Mouse (Mus musculus) ES-Bruce4 (cell line): Measurements from ENCODE around the gene 5830411N06Rik. TPM values are rescaled to one million over a fixed set of nuclear protein-coding genes. Genes with fewer than 3 reads are reported as not detected.

Source experiments
- H3K27ac ChIP-seq: 2 replicates; pipeline ENCODE4 v1.5.1; 2012; ENCODE audit warnings: low read length, inconsistent platforms; ENCODE audit not compliant: insufficient read depth
- H3K27me3 ChIP-seq: 2 replicates; pipeline ENCODE4 v1.6.1; 2012; ENCODE audit warnings: mild to moderate bottlenecking, low read length, inconsistent platforms; ENCODE audit not compliant: control insufficient read depth, poor library complexity, insufficient read depth, severe bottlenecking
- H3K36me3 ChIP-seq: 2 replicates; pipeline ENCODE4 v1.6.1; 2012; ENCODE audit warnings: inconsistent platforms, mild to moderate bottlenecking, low read length, moderate library complexity; ENCODE audit not compliant: control insufficient read depth, poor library complexity, insufficient read depth, severe bottlenecking
- H3K4me1 ChIP-seq: one replicate; pipeline ENCODE4 v1.8.1; 2011; ENCODE audit warnings: low read length; ENCODE audit not compliant: control insufficient read depth, insufficient read depth
- H3K4me3 ChIP-seq: 2 replicates; pipeline ENCODE4 v1.5.1; 2011; ENCODE audit warnings: low read depth, mild to moderate bottlenecking, low read length
- H3K9ac ChIP-seq: 2 replicates; pipeline ENCODE4 v1.6.1; 2012; ENCODE audit warnings: low read depth, mild to moderate bottlenecking, inconsistent platforms; ENCODE audit not compliant: poor library complexity, severe bottlenecking
- H3K9me3 ChIP-seq: replicated peaks from 2 replicates; pipeline ENCODE4 v1.6.1; 2012; ENCODE audit warnings: mild to moderate bottlenecking, low read length, inconsistent platforms; ENCODE audit not compliant: control insufficient read depth, poor library complexity, insufficient read depth, severe bottlenecking
- CTCF ChIP-seq: IDR thresholded peaks from one replicate; pipeline ENCODE4 v1.8.1; 2011; ENCODE audit warnings: low read depth, low read length
- EP300 ChIP-seq: IDR thresholded peaks from 2 replicates; pipeline ENCODE4 v1.6.1; 2011; ENCODE audit warnings: low read depth, low read length; ENCODE audit not compliant: insufficient read depth
- POLR2A ChIP-seq: IDR thresholded peaks from one replicate; pipeline ENCODE4 v1.8.1; 2011; ENCODE audit warnings: low read length; ENCODE audit not compliant: insufficient read depth
- polyA plus RNA-seq: library from polyadenylated mRNA; stranded (reverse); fragments of >200 nt; gene quantifications from 2 replicates; pipeline ENCODE4 v1.2.4, GENCODE M21; 2011; ENCODE audit warnings: low read depth; ENCODE audit not compliant: missing spikeins, insufficient read depth, insufficient read length

The 5830411N06Rik gene
- polyA plus RNA-seq, 1 experiment = not detected

DNA sequence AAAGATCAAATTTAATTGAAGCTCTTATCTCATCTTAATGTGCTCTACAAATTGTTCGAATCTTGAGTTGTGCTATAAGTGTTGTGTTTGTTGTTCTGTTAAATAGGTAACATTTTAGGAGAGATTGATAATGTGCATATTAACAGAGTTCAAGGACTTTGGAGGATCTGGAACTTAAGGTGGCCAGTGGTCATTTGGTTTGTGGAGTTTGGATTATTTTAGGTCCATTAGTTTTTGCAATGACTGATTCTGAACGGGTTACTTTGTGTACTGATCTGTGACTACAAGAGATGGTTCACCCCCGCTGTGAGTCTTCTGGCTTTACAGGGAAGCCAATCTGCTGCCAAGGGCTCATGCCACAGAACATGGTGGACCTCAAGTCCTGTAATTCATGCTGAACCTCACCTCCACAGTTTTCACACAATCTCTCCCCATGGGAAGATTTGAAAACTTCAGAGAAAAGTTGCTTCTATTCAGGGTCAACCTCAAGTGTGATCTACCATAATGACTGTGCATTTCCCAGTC is 72.8 kb downstream of the 5830411N06Rik start:
- Histone ChIP-seq H3K9ac (no peak overlapping the region), H3K27me3 (no peaks in the 10 kb centered on the region), H3K9me3 (no peaks in the 10 kb centered on the region), H3K27ac (no peak overlapping the region), H3K4me1 (no peaks in the 10 kb centered on the region), H3K4me3 (no peak overlapping the region), H3K36me3 (no peaks in the 10 kb centered on the region)
- TF ChIP-seq POLR2A = no peak
- TF ChIP-seq CTCF = no peak
- no peak for TF ChIP-seq EP300

DNA sequence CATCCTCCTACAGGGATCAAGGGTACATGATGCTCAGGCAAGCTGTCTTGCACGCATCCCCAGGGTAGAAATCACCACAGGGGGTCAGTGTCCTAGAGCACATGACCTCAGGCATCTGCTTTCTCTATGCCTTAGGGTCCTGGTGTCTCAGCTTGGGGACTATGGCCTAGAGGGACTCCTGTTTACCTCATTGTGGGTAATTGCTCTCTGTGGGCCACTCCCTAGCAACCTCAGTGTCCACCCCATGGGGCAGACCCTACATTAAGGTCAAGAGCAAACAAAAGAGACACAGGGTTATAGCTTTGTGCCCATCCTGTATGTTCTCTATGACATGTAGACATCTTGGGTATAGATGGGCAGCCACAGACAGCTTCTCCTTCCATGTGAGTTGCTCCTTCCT is 73.5 kb downstream of the 5830411N06Rik start, which contains the start of gene Olfr525:
TSS of gene Olfr525 (plus strand) at position 301 of the 400 bp plus-strand sequence.
- TF ChIP-seq CTCF (no peak), EP300 (no peak), POLR2A (no peak)
- Histone ChIP-seq H3K4me1 (no peaks in the 10 kb centered on the region), H3K9me3 (no peaks in the 10 kb centered on the region), H3K4me3 (no peak within 1 kb of the TSS), H3K9ac (no peak within 1 kb of the TSS), H3K36me3 (no peaks in the 10 kb centered on the region), H3K27ac (no peak within 1 kb of the TSS), H3K27me3 (no peaks in the 10 kb centered on the region)

DNA sequence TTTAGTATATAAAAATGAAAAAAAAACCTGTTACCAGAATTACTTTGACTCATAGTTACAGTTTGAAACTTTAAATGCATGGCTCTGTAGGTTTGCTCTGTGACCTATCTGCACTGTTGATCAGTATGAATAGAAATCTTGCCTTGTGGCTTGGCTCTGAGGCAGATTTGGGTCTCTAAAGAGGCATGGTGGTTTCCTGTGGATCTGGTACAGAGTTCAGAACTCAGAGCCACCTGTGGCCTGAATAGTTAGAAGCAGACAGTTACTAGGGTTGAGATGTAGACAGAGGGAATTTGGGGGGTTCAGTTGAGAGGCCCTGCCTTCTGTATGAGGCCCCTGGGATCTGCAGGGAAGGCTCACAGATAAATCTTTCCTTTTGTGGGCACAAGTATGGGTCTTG is 74.1 kb downstream of the 5830411N06Rik start:
- no peak overlapping the region for H3K4me3 ChIP-seq
- no peak overlapping the region for H3K27ac ChIP-seq
- no peaks in the 10 kb centered on the region for H3K9me3 ChIP-seq
- no peak overlapping the region for H3K9ac ChIP-seq
- H3K36me3 ChIP-seq = no peaks in the 10 kb centered on the region
- H3K4me1 ChIP-seq = no peaks in the 10 kb centered on the region
- TF ChIP-seq EP300 (no peak), CTCF (no peak), POLR2A (no peak)
- H3K27me3 ChIP-seq = no peaks in the 10 kb centered on the region

DNA sequence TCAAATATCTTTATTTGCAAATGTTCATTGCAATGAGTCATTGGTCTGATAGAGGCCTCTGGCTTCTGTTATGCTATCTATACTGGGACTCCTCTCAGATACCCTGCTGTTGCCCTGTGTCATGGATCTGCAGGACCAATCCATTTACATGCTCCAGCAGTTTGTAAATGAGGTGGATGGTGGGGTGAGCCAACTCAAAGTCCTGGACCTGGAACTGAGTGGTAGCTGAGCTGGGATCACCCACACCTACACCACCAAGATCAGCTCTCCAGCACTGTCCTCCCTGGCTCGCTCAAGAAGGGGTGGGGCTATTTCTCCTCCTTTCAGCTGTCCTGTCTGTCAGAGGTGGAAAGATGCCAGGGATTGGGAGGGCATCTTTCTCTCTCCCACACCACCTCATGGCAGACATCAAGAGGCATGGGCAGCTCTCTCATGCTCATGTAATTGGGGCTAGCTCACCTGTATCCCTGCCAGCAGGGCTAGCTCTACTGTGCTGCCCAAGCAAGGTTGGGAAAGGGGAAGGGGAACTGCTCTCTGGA is 82.8 kb downstream of the 5830411N06Rik start:
- Histone ChIP-seq H3K36me3 (no peaks in the 10 kb centered on the region), H3K4me3 (no peak overlapping the region), H3K4me1 (no peaks in the 10 kb centered on the region), H3K27me3 (no peaks in the 10 kb centered on the region), H3K9ac (no peak overlapping the region), H3K9me3 (no peaks in the 10 kb centered on the region), H3K27ac (no peak overlapping the region)
- TF ChIP-seq CTCF = no peak
- no peak for TF ChIP-seq POLR2A
- TF ChIP-seq EP300 = no peak

DNA sequence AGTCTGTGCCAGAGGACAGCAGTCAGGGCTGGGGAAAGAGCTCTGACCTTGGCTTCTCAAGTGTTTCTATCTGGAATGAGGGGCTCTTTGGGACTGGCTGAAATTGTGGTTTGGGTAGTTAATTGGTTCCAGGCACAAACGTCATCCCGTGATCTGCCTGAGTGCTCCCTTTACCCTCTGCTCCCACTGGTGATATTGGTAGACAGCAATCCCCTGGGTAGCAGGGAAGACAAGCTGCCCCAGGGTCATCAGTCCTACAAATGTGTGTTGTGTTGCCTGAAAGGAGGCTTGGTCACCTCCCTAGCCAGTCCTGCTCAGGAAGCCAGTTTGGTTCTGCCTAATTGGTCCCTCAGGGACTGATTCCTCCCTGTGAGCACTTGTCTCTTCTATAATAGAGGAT is 86.6 kb downstream of the 5830411N06Rik start, which contains the start of gene Olfr527:
TSS of gene Olfr527 (plus strand) at position 301 of the 400 bp plus-strand sequence.
- Histone ChIP-seq H3K27me3 (no peaks in the 10 kb centered on the region), H3K27ac (no peak within 1 kb of the TSS), H3K36me3 (no peaks in the 10 kb centered on the region), H3K4me3 (no peak within 1 kb of the TSS), H3K9ac (no peak within 1 kb of the TSS), H3K4me1 (no peaks in the 10 kb centered on the region), H3K9me3 (no peaks in the 10 kb centered on the region)
- TF ChIP-seq CTCF = no peak
- no peak for TF ChIP-seq POLR2A
- no peak for TF ChIP-seq EP300

Other genes starting within 250 kb of the 5830411N06Rik start
- 22.3 and 25.4 TPM in 2 replicates for gene Zfp511, start 210.9 kb upstream of the 5830411N06Rik start, polyA plus RNA-seq
- gene Tubgcp2, start 210.6 kb upstream of the 5830411N06Rik start, polyA plus RNA-seq = 36.3 and 38.3 TPM in 2 replicates
- not detected in 2 replicates for gene Msx3, start 198.2 kb upstream of the 5830411N06Rik start, polyA plus RNA-seq
- 0.84 and 0.91 TPM in 2 replicates for gene Caly, start 164.7 kb upstream of the 5830411N06Rik start, polyA plus RNA-seq
- gene Prap1, start 153.9 kb upstream of the 5830411N06Rik start, polyA plus RNA-seq = not detected in 2 replicates
- 24.1 and 30.6 TPM in 2 replicates for gene Fuom, start 144.8 kb upstream of the 5830411N06Rik start, polyA plus RNA-seq
- 19.6 and 21.4 TPM in 2 replicates for gene Paox, start 131.5 kb upstream of the 5830411N06Rik start, polyA plus RNA-seq
- 107 and 109 TPM in 2 replicates for gene Echs1, start 130.8 kb upstream of the 5830411N06Rik start, polyA plus RNA-seq
- 43.2 and 44.0 TPM in 2 replicates for gene Mtg1, start 109.7 kb upstream of the 5830411N06Rik start, polyA plus RNA-seq
- gene Sprn, start 92.4 kb upstream of the 5830411N06Rik start, polyA plus RNA-seq = 0.24 TPM in 1 of 2 replicates, not detected in the other
- not detected in 2 replicates for gene Olfr522, start 82.5 kb upstream of the 5830411N06Rik start, polyA plus RNA-seq
- gene Olfr523, start 74.1 kb upstream of the 5830411N06Rik start, polyA plus RNA-seq = not detected in 2 replicates
- not detected in 2 replicates for gene Olfr524, start 41.3 kb upstream of the 5830411N06Rik start, polyA plus RNA-seq
- not detected in 2 replicates for gene Cd163l1, start 29.0 kb upstream of the 5830411N06Rik start, polyA plus RNA-seq
- not detected in 2 replicates for gene Olfr525, start 73.6 kb downstream of the 5830411N06Rik start, polyA plus RNA-seq
- not detected in 2 replicates for gene Olfr527, start 86.7 kb downstream of the 5830411N06Rik start, polyA plus RNA-seq
- gene Olfr60, start 114.4 kb downstream of the 5830411N06Rik start, polyA plus RNA-seq = not detected in 2 replicates
- not detected in 2 replicates for gene Olfr530, start 129.0 kb downstream of the 5830411N06Rik start, polyA plus RNA-seq
- not detected in 2 replicates for gene Olfr531, start 155.6 kb downstream of the 5830411N06Rik start, polyA plus RNA-seq
- not detected in 2 replicates for gene Olfr532, start 174.4 kb downstream of the 5830411N06Rik start, polyA plus RNA-seq
- gene Olfr533, start 216.1 kb downstream of the 5830411N06Rik start, polyA plus RNA-seq = not detected in 2 replicates
- gene Olfr535, start 236.9 kb downstream of the 5830411N06Rik start, polyA plus RNA-seq = not detected in 2 replicates